9 mouse cellular contexts compared by ENCODE assay signal in genomic region chr1:73943667-73944289, GRCm38 (mm10).
DNase-seq lines count a peak whose midpoint lies in the region; ATAC-seq lines count a peak whose summit lies in the region.
"Had no signal": no experiment of that assay in that cellular context is flagged by ENCODE, and none has a peak within 500 bp of the region (broad histone marks: within the 10 kb centered on the region; RNA-seq: fewer than 3 reads in every experiment).

No protein-coding gene starts in this region.

- no peak overlapping the region for H3K9ac ChIP-seq in intestine, embryonic 15.5 days
- 0 out of 2 replicates have a peak overlapping the region, but pooled peaks have one; percentile 3 for H3K9ac ChIP-seq in neural tube, embryonic 14.5 days (replicated peaks; ENCODE audit: low read depth, low read length)
- H3K9ac ChIP-seq: liver, embryonic 15.5 days had no signal

- whole genome bisulfite sequencing in intestine, embryonic 15.5 days: 49% methylated on average over 9 of the region's 9 CpGs
- WGBS in neural tube, embryonic 14.5 days: 86% methylated on average over 9 of the region's 9 CpGs

- H3K36me3 ChIP-seq in intestine, embryonic 15.5 days: no peaks in the 10 kb centered on the region
- no peaks in the 10 kb centered on the region for H3K36me3 ChIP-seq in neural tube, embryonic 14.5 days (ENCODE audit: control insufficient read depth, insufficient read depth, low read length)

- H3K4me1 ChIP-seq in intestine, embryonic 15.5 days (replicated peaks): peaks cover 27% of the 10 kb centered on the region
- no peaks in the 10 kb centered on the region for H3K4me1 ChIP-seq in neural tube, embryonic 14.5 days (ENCODE audit: control insufficient read depth, insufficient read depth, low read length)

- H3K4me3 ChIP-seq in intestine, embryonic 15.5 days (replicated peaks): no peak overlapping the region
- no peak overlapping the region for H3K4me3 ChIP-seq in neural tube, embryonic 14.5 days (ENCODE audit: low read depth, low read length)
- H3K4me3 ChIP-seq: liver, embryonic 15.5 days had no signal

- H3K4me2 ChIP-seq in intestine, embryonic 15.5 days (replicated peaks): no peak overlapping the region
- H3K4me2 ChIP-seq in neural tube, embryonic 14.5 days (ENCODE audit: low read depth, low read length): no peak overlapping the region
- H3K4me2 ChIP-seq: liver, embryonic 15.5 days had no signal

- H3K27me3 ChIP-seq in intestine, embryonic 15.5 days (replicated peaks): no peaks in the 10 kb centered on the region
- H3K27me3 ChIP-seq in neural tube, embryonic 14.5 days (ENCODE audit: control insufficient read depth, insufficient read depth, low read length): no peaks in the 10 kb centered on the region
- H3K27me3 ChIP-seq: liver, embryonic 15.5 days had no signal

- no peaks in the 10 kb centered on the region for H3K9me3 ChIP-seq in intestine, embryonic 15.5 days
- H3K9me3 ChIP-seq in neural tube, embryonic 14.5 days (ENCODE audit: control insufficient read depth, low read length): no peaks in the 10 kb centered on the region
- H3K9me3 ChIP-seq: liver, embryonic 15.5 days had no signal

- peak overlapping the region; percentile 86 for H3K27ac ChIP-seq in intestine, embryonic 15.5 days
- H3K27ac ChIP-seq in neural tube, embryonic 14.5 days (ENCODE audit: low read depth, low read length): peak overlapping the region; percentile 39; the same call in 1 of the 2 replicates
- H3K27ac ChIP-seq: liver, embryonic 15.5 days had no signal

- peak; percentile 38 for ATAC-seq in frontal cortex, adult (ENCODE audit: low TSS enrichment)
- peak; percentile 63 for ATAC-seq in intestine, embryonic 15.5 days
- ATAC-seq in neural tube, embryonic 14.5 days (ENCODE audit: low read depth): no peak

- DNase-seq in frontal cortex, postnatal 25 days (ENCODE audit: low spot score in 2 of 2): no peak
- peak; percentile 25 for DNase-seq in NIH3T3 (ENCODE audit: low read depth)
- peak; percentile 82 to 90 for DNase-seq in gastrocnemius, adult 8-10 months (ENCODE audit: low spot score in 2 of 2)
- no peak for DNase-seq in spleen, postnatal 36 days (ENCODE audit: low spot score in 2 of 2)
- DNase-seq in spleen, postnatal 10 days (ENCODE audit: low spot score in 2 of 2): no peak

Comparison
In these comparisons a context has a peak if more than half of its experiments do, and no peak if none do; other contexts are left out.
1. DNase-seq: peak in NIH3T3 (single experiment) and gastrocnemius, adult 8-10 months (2 of 2); none in frontal cortex, postnatal 25 days (0 of 2), spleen, postnatal 36 days (0 of 2) and spleen, postnatal 10 days (0 of 2).